Mouse (Mus musculus) layer of hippocampus, adult 18-20 months (tissue): ENCODE measurements around the gene Ypel5. TPM values are rescaled to one million over a fixed set of nuclear protein-coding genes. Genes with fewer than 3 reads are reported as not detected.

Experiments
- DNase-seq, 2 experiments: peaks; one replicate each; pipeline ENCODE4 v3.0.0; 2022; ENCODE audit warnings: low spot score in 2 of 2
- total RNA-seq, 2 experiments: library from RNA; stranded (reverse); gene quantifications; 2 replicates each; pipeline ENCODE4 v1.2.3; 2021

Ypel5 gene
- total RNA-seq, 2 experiments from 2014 or later, result 95.8 TPM

DNA sequence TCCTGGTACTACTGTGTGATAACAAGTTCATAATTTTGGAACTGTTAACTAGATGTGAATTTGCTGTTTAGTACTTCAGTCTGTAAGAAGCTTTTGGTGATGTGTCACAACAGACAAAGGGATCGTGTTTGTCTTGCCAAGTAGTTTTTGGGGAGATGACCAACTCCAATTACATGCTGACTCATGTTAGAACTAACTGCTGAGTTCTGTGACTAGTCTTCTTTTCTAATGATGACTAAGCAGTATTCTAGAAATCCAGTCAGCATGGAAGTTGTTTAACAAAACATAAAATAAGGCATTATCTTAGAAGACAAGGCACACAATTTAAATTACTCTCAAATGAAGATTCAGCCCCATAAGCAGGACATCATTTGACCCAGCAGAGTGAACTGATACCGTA, 2.7 kb downstream of the Ypel5 start:
- DNase-seq, result no peak

DNA sequence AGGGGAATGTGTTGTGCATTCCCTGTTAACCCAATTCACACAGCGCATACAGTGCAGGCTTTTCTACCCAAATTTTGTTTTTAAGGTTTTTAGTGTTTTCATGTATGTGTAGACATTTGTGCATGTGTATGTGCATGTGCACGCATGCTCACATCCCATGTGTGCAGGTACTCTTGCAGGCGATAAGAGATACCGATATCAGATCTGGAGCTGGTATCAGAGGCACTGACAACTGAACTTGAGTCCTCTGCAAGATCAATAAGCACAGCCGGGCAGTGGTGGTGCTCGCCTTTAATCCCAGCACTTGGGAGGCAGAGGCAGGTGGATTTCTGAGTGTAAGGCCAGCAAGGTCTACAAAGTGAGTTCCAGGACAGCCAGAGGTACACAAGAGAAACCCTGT, 8.1 kb downstream of the Ypel5 start:
- DNase-seq, result no peak

DNA sequence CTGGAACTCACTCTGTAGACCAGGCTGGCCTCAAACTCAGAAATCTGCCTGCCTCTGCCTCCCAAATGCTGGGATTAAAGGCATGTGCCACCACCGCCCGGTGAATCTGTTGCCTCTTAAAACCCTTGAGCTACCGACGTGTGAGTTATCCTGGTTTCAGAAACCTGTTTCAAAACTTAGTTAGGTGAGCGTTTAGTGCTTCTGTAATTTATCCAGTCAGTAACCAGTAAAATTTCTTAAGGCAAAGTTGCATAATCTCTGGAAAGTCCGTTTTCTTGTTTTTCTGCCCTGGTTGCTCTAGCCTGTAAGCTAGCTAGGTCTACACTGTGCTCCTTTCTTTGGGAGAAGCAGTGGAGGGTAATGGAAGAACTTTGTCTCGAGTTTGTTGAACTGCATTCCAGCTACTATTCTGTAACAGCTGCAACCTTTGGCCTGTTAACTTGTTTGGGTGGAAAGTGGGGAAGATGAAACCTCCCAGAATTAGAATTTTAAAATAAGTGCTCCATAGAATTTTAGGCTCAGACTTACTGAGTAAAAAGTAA, 8.8 kb downstream of the Ypel5 start:
- DNase-seq, result no peak

- no peak for DNase-seq
These were observed 9.3 kb downstream of the Ypel5 start for GRCm38 (mm10) chr17:72845521-72845920.

GRCm38 (mm10) chr17:72855298-72855697, 19.0 kb downstream of the Ypel5 start:
- DNase-seq, result no peak

GRCm38 (mm10) chr17:72857677-72858633, 21.7 kb downstream of the Ypel5 start:
- peak; percentile 23 to 77 for DNase-seq

- DNase-seq, result no peak
These were observed 27.0 kb downstream of the Ypel5 start for GRCm38 (mm10) chr17:72863226-72863625.

GRCm38 (mm10) chr17:72866624-72867245, 30.5 kb downstream of the Ypel5 start:
- no peak for DNase-seq

GRCm38 (mm10) chr17:72868181-72868580, 31.9 kb downstream of the Ypel5 start:
- DNase-seq, result no peak

DNA sequence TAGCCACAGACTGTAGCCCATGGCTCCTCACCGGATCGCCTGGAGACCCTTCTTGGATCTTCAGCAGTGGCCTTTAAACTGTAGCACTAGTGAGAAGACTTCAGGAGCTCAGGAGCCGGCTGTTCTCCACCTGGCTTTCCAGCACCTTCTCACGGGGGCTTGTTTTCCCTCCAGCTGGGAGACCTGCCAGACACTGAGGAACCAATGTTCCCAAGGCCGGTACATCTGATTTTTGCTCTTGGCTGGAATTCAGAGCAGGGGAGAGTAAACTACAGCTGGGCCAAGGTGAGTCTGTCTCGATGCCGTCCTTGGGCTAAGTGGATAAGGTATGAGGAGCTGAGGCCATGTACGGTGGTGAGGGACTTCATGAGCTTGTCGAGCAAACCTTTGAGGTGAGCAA, 42.7 kb downstream of the Ypel5 start:
- no peak for DNase-seq

DNA sequence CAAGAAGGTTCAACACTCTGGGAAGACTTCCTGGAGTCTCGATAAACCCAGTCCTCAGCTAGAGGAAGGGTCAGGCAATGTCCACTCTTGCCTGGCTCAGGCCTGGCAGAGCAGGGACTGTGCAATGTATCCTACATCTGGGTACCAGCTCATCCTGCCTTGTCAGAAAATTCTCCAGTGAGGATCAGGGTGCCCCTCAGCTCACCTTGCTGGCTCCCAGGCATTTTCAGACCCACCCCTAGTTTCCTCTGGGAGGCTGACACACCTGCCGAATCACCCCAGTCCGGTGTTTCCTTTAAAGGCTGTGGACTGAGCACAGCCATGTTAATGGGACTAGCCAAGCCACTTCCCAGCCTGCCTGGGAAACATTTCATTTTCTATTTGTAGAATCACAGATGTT, 43.9 kb downstream of the Ypel5 start:
- no peak for DNase-seq

DNA sequence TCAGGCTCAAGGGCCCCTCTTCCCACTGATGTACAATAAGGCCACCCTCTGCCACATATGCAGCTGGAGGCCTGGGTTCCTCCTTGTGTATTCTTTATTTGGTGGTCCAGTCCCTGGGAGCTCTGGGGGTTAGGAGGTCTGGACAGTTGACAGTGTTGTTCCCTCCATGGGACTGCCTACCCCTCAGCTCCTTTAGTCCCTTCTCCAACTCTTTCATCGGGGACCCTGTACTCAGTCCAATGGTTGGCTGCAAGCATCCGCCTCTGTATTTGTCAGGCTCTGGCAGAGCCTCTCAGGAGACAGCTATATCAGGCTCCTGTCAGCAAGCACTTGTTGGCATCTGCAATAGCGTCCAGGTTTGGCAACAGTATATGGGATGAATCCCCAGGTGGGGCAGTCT, 44.8 kb downstream of the Ypel5 start:
- no peak for DNase-seq

GRCm38 (mm10) chr17:72881804-72882203, 45.6 kb downstream of the Ypel5 start:
- no peak for DNase-seq

DNA sequence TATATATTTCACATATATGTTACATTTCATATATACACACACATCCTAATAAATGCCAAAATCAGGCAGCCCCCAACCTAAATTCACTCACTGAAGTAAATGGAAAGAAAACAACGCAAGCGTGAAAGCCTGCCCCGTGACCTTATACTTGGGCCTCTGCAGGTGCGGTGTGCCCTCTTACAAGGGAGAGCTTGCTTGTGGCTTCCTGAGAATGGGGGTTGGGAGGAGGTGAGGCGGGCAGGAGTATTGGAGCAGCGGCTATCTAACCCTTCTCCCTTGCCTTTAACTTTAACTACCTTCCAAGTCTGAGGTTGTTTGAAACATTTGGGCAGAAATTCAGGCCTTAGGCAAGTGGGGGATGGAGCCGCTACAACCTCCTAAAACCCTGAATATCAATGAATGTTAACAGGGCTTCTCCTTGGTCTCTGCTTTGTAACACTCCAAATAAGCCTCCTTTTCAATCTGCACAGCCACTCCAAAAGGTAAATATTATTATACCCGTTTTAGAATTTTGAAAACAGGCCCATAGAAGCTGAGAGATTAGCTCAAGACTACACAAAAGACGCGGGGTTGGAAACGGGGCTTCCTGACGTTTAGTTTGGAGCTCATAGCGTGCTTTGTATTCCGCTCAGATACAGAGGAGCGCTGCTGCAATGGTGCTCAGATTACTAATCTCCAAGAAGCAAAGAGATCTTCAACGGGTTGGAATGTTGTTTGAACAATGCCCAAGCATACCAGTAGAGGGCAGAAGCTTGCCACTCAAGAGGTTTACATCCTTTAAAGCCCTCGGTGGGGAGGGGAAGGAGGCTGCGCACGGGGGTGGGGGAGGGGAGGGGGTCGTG, 53.5 kb downstream of the Ypel5 start:
- peak; percentile 65 to 90 for DNase-seq

- no peak for DNase-seq
These were observed 54.2 kb downstream of the Ypel5 start for GRCm38 (mm10) chr17:72890398-72890898.

DNA sequence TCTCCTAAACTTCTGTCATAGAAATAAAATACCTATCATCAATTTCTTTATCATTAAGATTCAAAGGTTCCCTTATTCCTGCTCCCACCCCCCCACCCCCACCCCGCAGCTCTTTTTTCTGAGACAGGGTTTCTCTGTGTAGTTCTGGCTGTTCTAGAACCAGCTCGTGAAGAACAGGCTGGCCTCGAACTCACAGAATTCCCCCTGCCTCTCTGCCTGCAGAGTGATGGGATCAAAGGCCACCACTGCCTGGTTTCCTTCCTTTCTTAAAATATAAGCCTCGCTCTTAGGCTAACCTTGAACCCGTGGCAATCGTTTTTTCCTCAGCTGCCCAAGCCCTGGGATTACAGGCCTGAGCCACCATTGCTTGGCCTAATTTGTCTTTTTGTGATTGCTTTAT, 55.3 kb downstream of the Ypel5 start:
- DNase-seq, result no peak

GRCm38 (mm10) chr17:72895506-72895905, 59.3 kb downstream of the Ypel5 start:
- DNase-seq, result no peak

DNA sequence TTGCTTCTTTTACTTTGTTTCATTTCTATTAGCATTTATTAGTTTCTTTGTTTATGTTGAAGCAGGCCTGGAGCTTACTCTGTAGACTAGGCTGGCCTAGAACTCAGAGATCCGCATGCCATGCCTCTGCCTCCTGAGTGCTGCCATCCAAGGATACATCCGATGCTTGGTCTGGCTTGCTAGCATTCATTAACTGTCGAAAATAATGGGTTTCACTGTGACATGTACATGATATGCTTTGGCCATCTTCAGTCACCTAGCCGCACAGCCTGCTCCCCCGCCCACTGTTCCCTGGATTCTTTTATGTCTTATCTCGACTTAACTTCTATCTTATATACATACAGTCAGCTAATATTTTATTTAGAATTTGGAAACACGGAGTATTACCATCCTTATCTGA, 60.8 kb downstream of the Ypel5 start:
- DNase-seq, result no peak

- DNase-seq, result no peak
These were observed 61.7 kb downstream of the Ypel5 start for GRCm38 (mm10) chr17:72897961-72898360.

GRCm38 (mm10) chr17:72898775-72899174, 62.5 kb downstream of the Ypel5 start:
- DNase-seq, result no peak
